Mouse (Mus musculus) adrenal gland (tissue): ENCODE measurements around the gene 2810004N23Rik.
"Not testable (repeated sequence)": the region's sequence is repeated elsewhere in the genome, so short reads cannot be mapped to it uniquely, and the experiment has no call there.

Experiments used
- intact Hi-C: fragments of 180-260 bp; cut with DNase I; formaldehyde crosslinking; loops from one replicate; pipeline ENCODE4 v1.15.1; 2025

The 2810004N23Rik gene

DNA sequence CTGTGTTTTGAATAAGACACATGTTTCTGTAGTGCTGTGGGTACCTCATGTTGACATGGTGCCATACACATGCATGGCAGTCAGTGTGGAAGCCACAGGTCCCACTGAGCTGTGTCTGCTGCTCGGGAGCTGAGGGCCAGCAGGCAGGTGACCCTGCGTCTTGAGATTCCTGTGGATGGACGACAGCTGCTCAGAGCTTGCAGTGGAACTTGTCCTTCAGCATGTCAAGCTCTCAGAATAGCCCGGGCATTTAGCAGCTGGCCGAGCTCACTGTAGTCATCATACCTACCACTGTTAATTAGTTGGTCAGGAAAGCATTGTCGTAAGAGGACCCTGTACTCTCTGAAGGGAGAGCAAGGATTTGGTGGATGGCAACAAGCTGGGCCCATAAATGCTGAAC lies 6.8 kb upstream of the 2810004N23Rik start:
- intact Hi-C loops = no loop called here

DNA sequence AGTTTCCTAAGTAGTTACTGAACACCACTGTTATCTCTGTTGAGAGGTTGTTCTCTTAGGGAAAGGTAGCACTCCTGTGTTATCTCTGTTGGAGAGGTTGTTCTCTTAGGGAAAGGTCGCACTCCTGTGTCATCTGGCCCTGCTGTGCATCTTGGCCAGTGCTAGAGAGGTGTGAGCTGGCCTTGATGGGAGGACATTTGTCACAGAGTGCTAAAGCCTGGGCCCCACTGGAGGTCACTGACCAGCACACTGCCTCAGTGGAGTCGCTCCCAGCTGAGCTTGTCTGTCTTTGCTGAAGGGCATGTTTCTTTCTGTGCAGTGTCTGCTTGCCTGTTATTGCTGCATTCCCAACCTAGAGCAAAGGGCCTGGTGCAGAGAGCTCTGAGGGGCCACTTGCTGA lies 4.2 kb upstream of the 2810004N23Rik start:
- intact Hi-C loops = no loop called here

- intact Hi-C loops = no loop called here
Measured at GRCm38 (mm10) chr8:124866669-124867068, 3.7 kb upstream of the 2810004N23Rik start.

DNA sequence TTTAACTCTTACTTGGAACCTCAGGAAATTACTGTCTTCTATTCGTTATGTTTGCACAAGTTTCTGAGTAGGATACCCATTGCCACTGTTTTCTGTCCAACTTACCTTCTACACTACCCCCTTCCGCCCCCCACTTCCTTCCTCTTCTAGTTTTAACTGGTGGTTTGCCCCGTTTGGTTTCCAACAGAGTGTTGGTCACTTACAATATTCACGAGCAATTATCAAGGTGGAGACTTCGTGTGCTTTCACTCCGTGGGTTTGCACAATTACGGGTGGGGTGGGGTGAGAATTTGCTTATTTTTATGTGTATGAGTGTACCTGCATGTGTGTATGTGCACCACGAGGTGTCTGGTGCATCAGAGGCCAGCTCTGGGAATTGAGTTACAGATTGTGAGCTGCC lies 809 bp upstream of the 2810004N23Rik start:
- intact Hi-C loops = loop anchor here (5.0 kb wide), 1 partner anchor 34 kb away; the partner anchor contains the start of genes Exoc8 and Sprtn

- intact Hi-C loops = loop anchor here (5.0 kb wide), 1 partner anchor 34 kb away; the partner anchor contains the start of genes Exoc8 and Sprtn
Measured at GRCm38 (mm10) chr8:124863163-124863677, 300 bp upstream of the 2810004N23Rik start.

DNA sequence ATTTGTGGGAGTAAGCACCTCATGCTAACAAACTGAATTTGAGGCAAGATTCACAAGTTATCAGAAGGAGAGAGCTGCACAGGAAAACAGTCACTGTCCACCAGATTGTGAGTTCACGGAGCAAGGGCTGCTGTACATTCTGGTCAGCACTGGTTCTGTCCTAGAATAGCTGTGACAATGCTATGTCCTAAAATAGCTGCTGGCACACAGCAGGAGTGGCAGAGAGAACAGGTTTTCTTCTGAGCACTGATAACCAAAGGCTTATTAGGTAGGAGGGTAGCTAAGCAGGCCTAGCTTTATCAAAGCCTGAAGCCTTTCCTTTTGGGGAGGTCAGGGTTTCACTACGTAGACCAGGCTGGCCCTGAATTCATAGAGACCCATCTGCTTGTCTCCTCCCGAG lies 2.7 kb downstream of the 2810004N23Rik start:
- intact Hi-C loops = loop anchor here (5.0 kb wide), 1 partner anchor 37 kb away; the partner anchor contains the start of genes Exoc8 and Sprtn

DNA sequence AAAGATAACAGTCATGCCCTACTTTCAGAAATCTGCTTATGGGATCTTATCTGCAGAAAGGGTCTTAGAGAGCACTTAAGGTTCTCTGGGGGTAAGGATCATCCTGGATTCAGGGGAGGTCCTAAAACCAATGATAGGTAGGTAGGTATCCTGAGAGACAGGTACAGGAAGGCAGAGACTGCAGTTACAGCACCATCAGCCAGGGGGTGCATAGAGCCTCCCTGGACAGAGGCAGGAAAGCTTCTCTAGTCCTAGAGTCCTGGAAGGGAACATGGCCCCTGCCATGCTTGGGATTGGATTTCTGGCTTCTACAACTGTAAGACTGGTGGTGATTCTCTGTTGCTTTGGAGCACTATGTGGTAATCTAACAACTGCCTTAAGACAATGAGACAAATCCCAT lies 3.5 kb downstream of the 2810004N23Rik start:
- intact Hi-C loops = no loop called here

GRCm38 (mm10) chr8:124853511-124853910 lies 9.4 kb downstream of the 2810004N23Rik start:
- intact Hi-C loops = no loop called here

GRCm38 (mm10) chr8:124845573-124845972 lies 17.3 kb downstream of the 2810004N23Rik start:
- intact Hi-C loops = no loop called here

DNA sequence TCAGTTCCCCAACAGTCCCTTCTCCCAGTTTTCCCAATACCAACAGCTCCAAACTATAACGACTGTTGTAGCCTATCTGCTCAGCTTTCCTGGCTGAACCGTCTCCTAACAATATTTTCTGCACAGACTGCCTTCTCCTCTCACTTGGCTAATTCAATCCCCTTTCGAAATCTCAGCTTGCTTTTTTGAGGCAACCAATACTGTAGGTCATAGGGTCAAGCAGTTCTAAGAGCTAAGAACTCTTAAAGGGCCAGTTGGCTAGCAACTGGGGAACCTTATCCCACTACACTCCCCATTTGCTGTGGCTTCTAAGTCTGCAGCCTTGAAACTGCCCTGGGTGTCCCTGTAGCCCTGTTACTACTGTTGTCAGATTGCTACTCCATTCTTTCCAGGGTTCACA lies 17.8 kb downstream of the 2810004N23Rik start:
- intact Hi-C loops = no loop called here

DNA sequence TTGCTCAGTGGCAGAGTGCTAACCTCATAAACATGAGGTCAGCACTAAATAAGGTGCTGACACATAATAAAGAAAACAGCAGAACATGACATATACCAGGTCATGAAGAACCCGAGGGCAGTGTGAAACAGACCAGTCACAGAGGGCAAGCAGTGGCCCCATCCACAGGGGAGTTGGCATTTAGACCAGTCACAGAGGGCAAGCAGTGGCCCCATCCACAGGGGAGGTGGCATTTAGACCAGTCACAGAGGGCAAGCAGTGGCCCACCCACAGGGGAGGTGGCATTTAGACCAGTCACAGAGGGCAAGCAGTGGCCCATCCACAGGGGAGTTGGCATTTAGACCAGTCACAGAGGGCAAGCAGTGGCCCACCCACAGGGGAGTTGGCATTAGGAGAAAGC lies 20.0 kb downstream of the 2810004N23Rik start:
- intact Hi-C loops = not testable (repeated sequence)

- intact Hi-C loops = no loop called here
Measured at GRCm38 (mm10) chr8:124841775-124842174, 21.1 kb downstream of the 2810004N23Rik start.

- intact Hi-C loops = no loop called here
Measured at GRCm38 (mm10) chr8:124840900-124841299, 22.0 kb downstream of the 2810004N23Rik start.

GRCm38 (mm10) chr8:124839371-124839770 lies 23.5 kb downstream of the 2810004N23Rik start:
- intact Hi-C loops = no loop called here

DNA sequence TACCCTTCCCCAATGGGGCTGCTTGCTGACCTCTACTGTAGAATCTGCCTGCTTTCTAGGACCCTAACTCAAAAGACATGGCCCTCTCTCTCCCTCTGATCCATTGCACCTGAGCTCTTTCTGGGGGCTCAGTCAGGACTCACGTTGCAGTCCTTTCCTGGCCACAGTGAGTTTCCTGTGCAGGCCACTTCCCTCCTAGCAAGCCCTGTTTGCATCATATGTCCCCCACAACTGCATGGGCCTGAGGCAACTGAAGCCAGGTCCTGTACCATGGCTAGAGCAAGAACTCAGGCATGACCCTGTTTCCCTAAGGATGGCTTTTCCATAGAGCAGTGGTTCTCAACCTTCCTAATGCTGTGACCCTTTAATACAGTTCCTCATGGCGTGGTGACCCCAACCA lies 25.0 kb downstream of the 2810004N23Rik start:
- intact Hi-C loops = no loop called here

DNA sequence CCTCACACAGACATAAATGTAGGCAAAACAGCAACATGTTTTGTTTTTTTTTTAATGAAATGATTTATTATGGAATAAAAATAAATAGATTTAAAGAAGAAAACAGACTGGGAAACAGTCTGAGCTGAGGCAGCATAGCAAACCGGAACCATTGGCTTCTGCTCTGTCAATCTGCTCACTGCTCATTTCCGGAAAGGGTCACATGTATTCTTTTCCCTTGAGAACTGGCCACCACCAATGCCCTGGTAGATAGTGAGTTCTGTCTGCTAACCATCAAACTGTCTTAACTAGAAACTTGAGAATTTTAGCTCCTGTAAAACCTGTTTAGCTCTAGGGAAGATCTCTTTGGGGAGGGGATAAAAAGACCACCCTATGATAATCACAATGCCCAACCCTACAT lies 26.0 kb downstream of the 2810004N23Rik start:
- intact Hi-C loops = no loop called here

GRCm38 (mm10) chr8:124836273-124836672 lies 26.6 kb downstream of the 2810004N23Rik start:
- intact Hi-C loops = no loop called here

DNA sequence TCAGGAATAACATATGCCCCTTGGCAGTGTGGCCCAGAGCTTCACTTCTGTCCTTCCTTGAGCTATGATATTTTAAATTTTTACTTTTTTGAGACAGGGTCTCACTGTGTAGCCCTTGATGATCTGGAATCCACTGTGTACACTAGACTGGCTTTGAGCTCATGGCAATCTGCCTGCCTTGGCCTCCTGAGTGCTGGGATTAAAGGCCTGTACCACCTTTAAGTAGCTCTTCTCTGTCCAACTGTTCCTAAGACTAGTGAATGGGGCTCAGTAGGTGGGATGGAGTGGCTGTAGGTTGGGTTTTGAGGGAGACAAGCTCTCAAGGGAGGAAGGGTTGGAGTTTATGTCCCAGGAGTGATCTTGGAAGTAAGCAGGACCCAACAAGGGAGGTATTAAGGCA lies 27.1 kb downstream of the 2810004N23Rik start:
- intact Hi-C loops = no loop called here

DNA sequence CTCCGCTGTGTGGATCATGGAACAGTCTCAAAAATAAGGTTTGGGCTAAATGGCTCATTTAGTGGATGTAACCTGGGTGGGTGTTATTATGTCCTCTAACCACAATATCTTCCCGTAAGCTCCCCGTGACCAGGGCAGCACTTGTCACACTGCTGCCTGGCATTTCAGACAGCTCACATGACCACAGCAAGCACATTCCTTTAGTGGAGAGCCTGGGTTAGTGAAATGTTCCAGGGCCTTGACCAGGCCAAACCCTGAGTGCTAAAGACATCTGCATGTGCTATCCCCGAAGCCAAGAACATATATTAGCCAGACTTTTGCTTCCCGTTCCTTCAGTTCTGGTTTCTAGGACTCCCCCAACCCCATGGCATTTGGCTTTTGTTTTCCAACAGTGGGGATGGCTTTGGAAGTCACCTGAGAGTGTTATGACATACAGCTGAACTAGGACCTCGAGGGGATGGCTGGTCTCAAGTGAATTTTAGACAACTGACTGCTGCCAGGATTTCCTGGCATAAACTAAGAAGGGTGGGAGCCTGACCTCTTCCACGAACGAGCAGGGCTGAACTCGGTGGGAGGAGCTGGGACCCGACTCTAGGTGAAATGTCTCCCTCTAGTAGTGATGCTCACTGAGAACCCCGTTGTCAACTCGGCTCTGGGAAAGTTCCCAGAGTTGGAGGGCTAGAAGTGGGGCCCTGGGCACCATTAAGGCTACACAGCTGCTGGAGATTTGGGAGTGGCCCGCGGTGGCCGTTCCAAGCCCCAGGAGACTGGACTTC lies 29.3 kb downstream of the 2810004N23Rik start:
- intact Hi-C loops = no loop called here

GRCm38 (mm10) chr8:124831941-124832340 lies 31.0 kb downstream of the 2810004N23Rik start:
- intact Hi-C loops = no loop called here

- intact Hi-C loops = no loop called here
Measured at GRCm38 (mm10) chr8:124831531-124831930, 31.4 kb downstream of the 2810004N23Rik start.

DNA sequence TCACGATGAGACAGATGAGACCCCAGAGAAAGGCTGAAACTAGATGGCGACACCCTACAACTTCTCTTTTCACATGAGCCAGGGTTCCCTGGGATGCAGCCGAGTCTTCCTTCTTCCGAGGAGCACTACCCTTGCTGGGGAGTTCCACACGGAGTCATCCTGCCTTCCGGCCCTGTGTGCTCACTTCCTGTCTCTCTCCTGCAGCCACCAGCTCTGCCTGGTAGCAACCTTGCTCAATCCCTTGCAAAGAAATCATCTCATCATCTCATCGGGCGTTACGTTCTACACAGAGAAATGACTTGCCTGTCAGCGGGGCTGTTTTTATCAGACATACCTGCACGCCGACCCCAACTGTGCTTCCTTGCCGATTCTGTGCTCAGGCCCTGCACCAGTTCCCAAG lies 32.9 kb downstream of the 2810004N23Rik start:
- intact Hi-C loops = no loop called here
